Mouse (Mus musculus) thymus, adult 18-20 months (tissue): Measurements from ENCODE around the gene Padi2.

Experiments
- DNase-seq, 2 experiments: peaks; one replicate each; pipeline ENCODE4 v3.0.0; 2022; ENCODE audit warnings: mixed read lengths in 2 of 2

The Padi2 gene

GRCm38 (mm10) chr4:140960781-140961466, 54.8 kb downstream of the Padi2 start, which contains the start of gene Sdhb:
Gene Sdhb (plus strand): TSS chr4:140961203.
- DNase-seq: peak; percentile 94 to 96

GRCm38 (mm10) chr4:140961467-140962206, 55.5 kb downstream of the Padi2 start:
- DNase-seq: no peak

DNA sequence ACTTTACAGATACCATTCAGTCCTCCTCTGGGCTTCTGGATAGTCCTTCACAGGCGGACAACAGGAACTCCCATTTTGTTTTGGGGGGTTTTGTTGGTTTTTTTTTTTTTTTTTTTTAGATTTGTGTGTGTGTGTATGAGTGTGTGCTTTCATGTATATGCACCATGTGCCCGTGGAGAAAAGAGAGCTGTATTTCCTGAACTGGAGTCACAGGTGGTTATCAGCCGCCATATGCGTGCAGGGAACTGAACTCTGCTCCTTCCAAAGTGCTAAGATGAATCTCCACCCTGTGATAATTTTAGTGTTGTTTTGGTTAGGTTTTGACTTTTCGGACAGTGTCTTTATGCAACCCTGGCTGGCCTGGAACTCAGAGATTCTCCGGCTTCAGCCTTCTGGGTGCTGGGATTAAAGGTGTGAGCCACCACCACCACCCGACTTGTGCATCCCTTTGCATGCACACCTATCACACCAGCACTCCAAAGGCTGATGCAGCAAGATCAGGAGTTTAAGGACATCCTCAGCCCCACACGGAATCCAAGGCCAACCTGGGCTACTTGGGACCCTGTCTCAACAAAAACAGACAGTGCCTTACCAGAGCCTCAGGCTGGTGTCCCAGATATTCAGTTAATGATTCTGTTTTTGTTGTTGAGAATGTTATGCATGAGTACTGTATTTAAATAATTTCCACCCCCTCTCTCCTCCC, 56.2 kb downstream of the Padi2 start:
- no peak for DNase-seq

DNA sequence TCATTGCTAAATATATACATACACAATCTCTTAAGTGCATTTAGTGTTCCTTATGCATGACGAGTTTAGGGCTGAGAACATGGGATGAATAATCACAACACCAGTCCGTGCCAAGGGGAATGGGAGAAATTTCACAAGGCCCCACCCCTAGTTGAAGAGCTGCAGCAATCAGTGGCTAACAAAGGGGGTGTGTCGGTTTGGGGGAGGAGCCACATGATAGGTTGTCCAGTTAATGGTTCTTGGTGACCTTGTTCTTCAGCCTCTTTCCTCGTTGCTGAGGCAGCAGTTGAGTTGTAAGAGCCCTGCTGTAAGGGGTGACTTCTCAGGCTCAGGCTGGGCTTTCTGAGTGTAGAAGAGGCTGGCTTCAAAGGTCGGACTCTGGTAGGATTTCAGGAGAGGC, 56.8 kb downstream of the Padi2 start:
- DNase-seq: no peak

GRCm38 (mm10) chr4:140963941-140964597, 57.9 kb downstream of the Padi2 start:
- DNase-seq: peak in 1 of 2 experiments; percentile 28

- peak in 1 of 2 experiments; percentile 57 for DNase-seq
These were observed 58.5 kb downstream of the Padi2 start for GRCm38 (mm10) chr4:140964620-140965019.

DNA sequence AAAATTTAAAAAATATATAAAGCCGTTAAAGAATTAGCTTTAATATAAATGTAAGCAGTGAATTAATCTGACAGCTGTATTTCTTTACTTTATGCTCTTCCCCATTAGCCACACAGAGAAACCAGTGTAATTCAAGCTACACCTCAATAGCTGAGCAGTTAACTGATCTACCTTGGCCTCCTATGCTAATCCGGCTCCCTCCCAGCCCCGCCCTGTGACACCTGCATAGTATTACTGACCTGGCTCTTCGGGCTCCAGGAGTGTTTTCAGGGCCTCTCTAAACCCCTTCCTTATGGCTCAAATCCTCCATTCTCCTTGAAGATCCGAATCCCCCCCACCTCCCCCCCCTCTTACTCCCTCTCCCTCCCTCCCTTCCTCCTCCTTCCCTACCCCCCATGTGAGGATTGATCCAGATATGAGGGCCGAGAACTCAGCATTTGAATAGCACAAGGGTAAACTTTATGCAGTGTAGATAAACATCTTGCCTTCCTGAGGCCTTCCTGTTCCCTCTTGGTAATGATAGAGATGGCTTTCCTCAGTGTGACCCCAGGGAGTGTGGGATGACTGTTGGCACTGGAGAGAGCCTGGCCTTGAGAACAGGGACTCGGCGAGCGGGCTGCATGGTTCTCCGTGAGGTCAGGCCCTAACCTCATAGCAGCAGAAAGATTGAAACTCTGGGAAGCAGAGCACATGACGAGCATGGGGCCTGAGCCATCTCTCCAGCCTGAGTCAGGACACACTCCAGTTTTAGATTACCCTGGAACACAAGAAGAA, 61.4 kb downstream of the Padi2 start:
- no peak for DNase-seq

DNA sequence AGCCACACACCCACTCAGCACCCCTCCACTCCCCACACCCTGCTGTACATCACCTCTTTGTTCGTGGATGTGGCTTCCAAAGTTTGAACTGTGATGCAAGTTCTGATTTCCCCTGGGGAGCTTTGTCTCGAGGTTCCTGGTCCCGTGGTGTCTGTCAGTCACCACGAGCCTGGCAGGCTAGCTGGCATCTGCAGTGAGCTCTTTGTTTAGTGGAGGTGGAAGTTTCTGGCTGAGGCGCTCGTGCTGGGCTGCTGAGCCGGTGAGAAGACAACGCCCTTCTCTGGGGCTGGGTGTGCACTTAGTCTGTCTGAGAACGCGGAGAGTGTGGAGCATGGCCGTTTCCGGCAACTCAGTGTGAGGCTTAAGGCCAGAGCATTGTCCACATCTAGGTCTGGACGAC, 65.5 kb downstream of the Padi2 start:
- DNase-seq: no peak

- no peak for DNase-seq
These were observed 68.3 kb downstream of the Padi2 start for GRCm38 (mm10) chr4:140974408-140974807.

DNA sequence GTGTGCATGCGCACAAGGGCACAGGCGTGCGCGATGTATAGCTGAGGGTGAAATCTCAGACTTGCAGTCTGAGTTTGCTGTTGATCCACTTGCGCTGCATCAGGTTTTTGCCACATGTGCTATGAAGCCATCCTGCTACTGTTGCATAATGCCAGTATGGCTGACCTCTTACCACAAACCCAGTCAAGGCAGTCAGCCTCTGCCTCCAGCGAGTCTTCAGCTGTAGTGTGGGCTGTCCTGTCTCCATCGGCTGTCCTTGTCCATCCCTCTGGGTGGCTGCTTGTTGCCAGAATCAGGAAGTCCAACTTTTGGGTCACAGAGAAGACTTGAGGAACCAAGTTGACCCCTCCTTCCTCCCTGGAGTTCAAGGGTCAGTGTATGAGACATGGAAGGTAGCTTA, 69.2 kb downstream of the Padi2 start:
- no peak for DNase-seq

GRCm38 (mm10) chr4:140977278-140977677, 71.1 kb downstream of the Padi2 start:
- no peak for DNase-seq

DNA sequence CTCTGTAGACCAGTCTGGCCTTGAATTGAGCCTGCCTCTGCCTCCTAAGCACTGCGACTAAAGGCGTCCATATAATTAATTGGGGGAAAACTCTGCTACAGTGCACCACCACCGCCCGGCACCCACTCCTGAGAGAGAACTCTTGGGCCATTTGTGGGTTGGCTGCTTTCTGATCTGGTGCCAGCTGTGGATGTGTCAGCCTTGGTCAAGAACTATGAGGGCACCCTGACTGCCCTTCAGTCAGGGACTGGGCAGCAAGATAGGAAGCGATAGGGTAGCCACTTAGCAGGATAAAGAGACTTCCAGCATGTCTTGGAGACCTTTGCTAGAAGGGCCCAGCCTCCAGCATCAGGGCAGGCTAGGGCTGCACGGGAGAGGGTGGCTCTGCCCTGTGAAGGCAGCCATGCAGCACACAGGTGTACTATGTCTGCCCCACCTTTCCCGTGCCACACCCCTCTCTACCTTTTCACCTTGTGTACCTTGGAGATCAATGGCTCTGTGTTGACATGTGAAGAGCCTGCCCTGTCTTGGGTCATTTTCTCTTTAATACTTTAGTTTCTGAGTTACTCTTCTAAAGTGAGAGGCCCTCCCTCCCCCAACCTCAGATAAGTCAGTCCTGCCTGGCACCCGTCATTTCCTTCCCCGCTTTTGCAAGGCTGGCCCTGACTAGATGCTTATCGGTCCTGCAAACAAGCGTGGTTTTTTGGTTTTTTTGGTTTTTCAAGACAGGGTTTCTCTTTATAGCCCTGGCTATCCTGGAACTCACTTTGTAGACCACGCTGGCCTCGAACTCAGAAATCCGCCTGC, 71.9 kb downstream of the Padi2 start:
- no peak for DNase-seq

DNA sequence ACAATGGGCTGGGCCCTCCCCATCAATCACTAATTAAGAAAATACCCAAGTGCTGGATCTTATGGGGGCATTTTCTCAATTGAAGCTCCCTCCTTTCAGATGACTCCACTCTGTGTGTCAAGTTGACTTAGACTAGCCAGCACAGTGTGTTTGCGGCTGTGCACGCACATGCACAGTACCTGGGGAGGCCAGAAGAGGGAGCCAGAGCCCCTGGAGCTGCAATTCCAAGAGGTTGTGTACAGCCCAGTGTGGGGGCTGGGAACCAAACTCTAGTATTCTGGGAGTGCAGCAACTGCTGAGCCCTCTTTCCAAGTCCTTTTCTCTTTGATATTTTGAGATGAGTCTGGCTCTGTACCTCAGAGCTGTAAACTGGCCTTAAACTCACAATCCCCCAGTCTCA, 75.5 kb downstream of the Padi2 start:
- DNase-seq: no peak

DNA sequence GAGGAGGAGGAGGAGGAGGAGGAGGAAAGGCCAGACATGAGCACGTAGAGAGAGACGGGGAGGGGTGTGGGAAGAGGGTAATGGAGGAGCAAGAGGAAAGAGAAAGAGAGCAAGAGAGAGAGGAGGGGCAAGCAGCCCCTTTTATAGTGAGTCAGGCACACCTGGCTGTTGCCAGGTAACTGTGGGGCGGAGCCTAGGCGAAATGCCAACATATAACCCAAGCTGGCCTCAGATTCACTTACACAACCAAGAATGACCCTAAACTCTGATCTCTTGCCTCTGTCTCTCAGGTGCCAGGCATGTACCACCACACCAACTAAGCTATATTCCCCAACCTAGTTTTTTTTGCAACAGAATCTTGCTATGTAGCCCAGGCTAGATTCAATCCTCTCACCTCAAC, 76.7 kb downstream of the Padi2 start:
- DNase-seq: peak in 1 of 2 experiments; percentile 23

GRCm38 (mm10) chr4:140983442-140983841, 77.3 kb downstream of the Padi2 start:
- peak; percentile 65 to 70 for DNase-seq

GRCm38 (mm10) chr4:140984544-140984943, 78.4 kb downstream of the Padi2 start:
- DNase-seq: no peak

DNA sequence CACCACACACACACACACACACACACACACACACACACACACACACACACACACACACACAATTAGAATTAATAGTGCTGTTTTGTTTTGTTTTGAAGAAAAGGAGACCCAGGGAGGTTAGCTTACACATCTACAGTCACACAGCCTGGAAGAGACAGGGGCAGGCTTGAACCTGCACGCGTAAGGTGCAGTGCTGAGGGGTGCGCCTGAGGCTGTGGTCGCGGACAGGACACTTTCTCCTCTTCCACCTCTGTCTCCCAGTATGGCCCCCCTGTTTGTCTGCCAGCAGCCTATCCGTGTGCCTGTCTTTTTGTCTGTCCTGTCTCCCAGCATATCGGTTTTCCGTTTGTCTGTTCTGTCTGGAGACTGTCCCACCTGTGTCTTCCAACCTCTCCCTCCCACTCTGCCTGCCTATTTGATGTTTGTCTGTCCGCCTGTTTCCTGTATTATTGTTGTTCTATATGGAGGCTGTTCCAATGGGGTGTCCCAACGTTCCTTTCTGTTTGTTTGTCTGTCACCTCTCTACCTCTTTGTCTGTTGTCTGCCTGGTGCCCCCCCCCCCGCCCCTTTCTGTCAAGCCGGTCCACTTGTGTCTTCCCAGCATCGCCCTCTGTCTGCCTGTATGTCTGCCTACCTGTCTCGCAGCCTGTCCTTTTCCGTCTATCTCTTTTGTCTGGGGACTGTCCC, 80.0 kb downstream of the Padi2 start:
- no peak for DNase-seq

DNA sequence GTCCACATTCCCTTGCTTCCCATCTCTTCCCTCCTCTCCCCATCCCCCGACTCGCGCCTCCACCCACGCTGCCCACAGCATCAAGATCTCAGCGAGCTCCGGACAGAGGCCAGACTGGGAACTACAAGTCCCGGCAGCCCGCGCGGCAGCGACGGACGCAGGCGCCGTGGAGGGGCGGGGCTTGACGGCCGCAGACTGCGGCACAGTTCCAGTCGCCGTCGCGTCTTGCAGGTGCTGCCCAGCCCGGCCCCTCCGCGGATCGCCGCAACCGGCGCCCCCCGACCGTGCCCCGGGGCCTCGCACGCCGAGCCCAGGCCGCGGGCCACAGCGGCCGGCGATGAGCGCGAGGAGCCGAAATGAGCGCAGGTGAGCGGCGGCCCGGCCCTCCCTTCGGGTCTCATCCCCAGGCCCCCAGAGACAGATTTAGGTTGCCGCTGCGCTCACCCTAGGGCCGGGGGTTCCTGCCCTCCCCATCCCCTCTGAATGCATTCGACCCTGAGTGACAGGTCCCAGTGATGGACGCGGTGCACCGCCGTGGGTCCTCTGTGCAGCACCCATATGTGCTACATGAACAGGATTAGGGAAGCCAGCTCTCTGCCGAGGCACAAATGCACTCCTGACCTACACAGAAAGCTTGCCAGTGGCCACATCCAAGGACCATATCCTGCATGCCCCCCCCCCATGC, 80.7 kb downstream of the Padi2 start, which contains the start of gene Atp13a2:
Gene Atp13a2 (plus strand): TSS at position 163 of the 685 bp plus-strand sequence.
- DNase-seq: peak; percentile 80 to 85

- DNase-seq: no peak
These were observed 81.3 kb downstream of the Padi2 start for GRCm38 (mm10) chr4:140987476-140987875.

GRCm38 (mm10) chr4:140988706-140989290, 82.7 kb downstream of the Padi2 start:
- DNase-seq: no peak
